Mouse (Mus musculus): ENCODE measurements around the gene Pbx1. TPM values are rescaled to one million over a fixed set of nuclear protein-coding genes. Genes with fewer than 3 reads are reported as not detected.

The Pbx1 gene
- polyA plus RNA-seq, 1 experiment from 2014 or later, result 43.7 TPM

DNA sequence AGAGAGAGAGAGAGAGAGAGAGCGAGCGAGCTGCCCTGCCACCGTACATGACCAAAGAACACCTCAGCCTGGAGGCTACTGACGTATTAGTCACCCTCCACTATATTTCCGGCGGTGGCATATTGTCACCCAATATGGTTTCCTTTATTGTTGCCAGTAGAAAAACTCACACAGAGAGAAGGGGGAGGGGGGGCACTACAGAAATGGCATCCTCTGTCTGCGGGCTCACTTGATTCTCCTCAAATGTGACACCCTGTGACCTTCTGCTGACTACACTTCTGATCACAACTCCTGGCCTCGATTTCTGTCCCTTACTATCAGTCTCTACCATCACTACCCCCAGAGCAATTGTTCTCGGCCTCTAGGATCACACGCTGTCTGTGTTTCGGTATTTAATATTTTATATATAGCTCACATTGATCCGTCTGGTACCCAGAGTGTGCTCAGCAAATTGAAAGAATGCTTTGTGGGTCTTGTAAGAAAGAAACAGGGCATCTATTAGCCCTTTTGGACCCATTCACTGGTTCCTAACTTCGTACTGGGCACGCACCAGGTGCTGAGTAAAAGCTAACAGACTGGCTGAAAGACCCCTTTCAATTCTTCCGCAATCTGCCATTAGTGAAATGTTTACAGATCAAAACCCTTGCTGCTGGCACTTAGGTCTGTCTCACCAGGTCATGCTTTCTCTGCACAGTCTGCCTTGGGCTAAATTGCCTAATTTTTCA is 148.1 kb downstream of the Pbx1 start:
- 75% methylated on average over 15 of the region's 15 CpGs for WGBS
- H3K27ac ChIP-seq (replicated peaks; ENCODE audit: low read depth, low read length), result no peak overlapping the region
- H3K4me3 ChIP-seq (ENCODE audit: low read depth, low read length), result no peak overlapping the region
- no peak for ATAC-seq (ENCODE audit: insufficient number of reproducible peaks, low FRiP score, low TSS enrichment, low read depth)
- H3K9ac ChIP-seq (ENCODE audit: low read length), result no peak overlapping the region
- no peaks in the 10 kb centered on the region for H3K36me3 ChIP-seq (ENCODE audit: control insufficient read depth, insufficient read depth, low read length)
- no peaks in the 10 kb centered on the region for H3K9me3 ChIP-seq (ENCODE audit: control insufficient read depth, low read length)
- DNase-seq (ENCODE audit: low spot score), result no peak
- H3K27me3 ChIP-seq (ENCODE audit: control insufficient read depth, insufficient read depth, low read length), result no peaks in the 10 kb centered on the region
- no peak overlapping the region for H3K4me2 ChIP-seq (ENCODE audit: low read depth, severe bottlenecking)
- H3K4me1 ChIP-seq (ENCODE audit: control insufficient read depth, insufficient read depth, low read length), result peaks cover 22% of the 10 kb centered on the region

DNA sequence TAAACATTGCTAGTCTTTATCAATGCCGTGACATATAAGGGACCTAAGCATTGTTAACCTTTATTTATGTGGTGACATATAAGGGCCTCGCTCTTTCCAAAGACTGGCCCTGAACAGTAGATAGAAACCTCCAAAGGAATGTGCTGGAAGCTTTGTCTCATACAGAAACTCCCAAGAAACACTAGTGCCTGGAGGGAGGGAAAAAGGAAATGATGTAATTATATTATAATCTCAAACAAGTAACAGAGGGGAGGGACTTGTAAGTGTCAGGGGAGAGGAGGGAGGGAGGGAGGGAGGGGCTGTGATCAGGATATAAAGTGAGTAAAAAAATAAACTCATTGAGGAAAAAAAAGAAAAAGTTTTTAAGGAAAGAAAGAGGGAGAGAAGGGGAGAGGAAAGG is 148.6 kb downstream of the Pbx1 start:
- H3K27me3 ChIP-seq (ENCODE audit: control insufficient read depth, insufficient read depth, low read length), result no peaks in the 10 kb centered on the region
- no peak overlapping the region for H3K9ac ChIP-seq (ENCODE audit: low read length)
- ATAC-seq (ENCODE audit: insufficient number of reproducible peaks, low FRiP score, low TSS enrichment, low read depth) (no peak), DNase-seq (ENCODE audit: low spot score) (no peak)
- peaks cover 19% of the 10 kb centered on the region for H3K4me1 ChIP-seq (ENCODE audit: control insufficient read depth, insufficient read depth, low read length)
- H3K4me2 ChIP-seq (ENCODE audit: low read depth, severe bottlenecking), result no peak overlapping the region
- no peaks in the 10 kb centered on the region for H3K9me3 ChIP-seq (ENCODE audit: control insufficient read depth, low read length)
- H3K27ac ChIP-seq (replicated peaks; ENCODE audit: low read depth, low read length), result no peak overlapping the region
- WGBS, result 76% methylated on average over 2 of the region's 2 CpGs
- no peak overlapping the region for H3K4me3 ChIP-seq (ENCODE audit: low read depth, low read length)
- H3K36me3 ChIP-seq (ENCODE audit: control insufficient read depth, insufficient read depth, low read length), result no peaks in the 10 kb centered on the region

DNA sequence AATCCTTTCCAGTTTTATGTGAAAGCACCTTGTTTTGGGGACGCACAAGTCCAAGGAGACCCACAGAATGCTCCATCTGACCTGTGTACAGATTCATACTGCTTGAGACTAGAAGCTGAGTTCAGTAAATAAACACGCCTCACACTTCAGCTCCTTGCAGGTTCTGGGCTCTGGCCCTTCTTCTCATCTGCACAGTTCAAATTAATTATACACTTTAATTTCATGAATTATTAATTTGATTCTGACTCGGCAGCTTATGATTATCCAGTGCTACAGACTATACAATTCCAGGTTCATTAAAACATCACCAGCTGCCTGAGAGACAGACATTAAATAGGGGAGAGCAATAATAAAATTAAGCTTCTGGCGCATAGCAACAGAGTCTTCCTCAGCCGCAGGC is 156.4 kb downstream of the Pbx1 start:
- no peaks in the 10 kb centered on the region for H3K36me3 ChIP-seq (ENCODE audit: control insufficient read depth, insufficient read depth, low read length)
- H3K9me3 ChIP-seq (ENCODE audit: control insufficient read depth, low read length), result no peaks in the 10 kb centered on the region
- no peak overlapping the region for H3K27ac ChIP-seq (replicated peaks; ENCODE audit: low read depth, low read length)
- 0 out of 2 replicates have a peak, but pooled peaks cover 6% of the 10 kb centered on the region for H3K4me1 ChIP-seq (ENCODE audit: control insufficient read depth, insufficient read depth, low read length)
- no peak overlapping the region for H3K4me3 ChIP-seq (ENCODE audit: low read depth, low read length)
- DNase-seq (ENCODE audit: low spot score), result no peak
- no peaks in the 10 kb centered on the region for H3K27me3 ChIP-seq (ENCODE audit: control insufficient read depth, insufficient read depth, low read length)
- no peak overlapping the region for H3K9ac ChIP-seq (ENCODE audit: low read length)
- H3K4me2 ChIP-seq (ENCODE audit: low read depth, severe bottlenecking), result no peak overlapping the region
- 70% methylated on average over 5 of the region's 5 CpGs for WGBS
- ATAC-seq (ENCODE audit: insufficient number of reproducible peaks, low FRiP score, low TSS enrichment, low read depth), result no peak

DNA sequence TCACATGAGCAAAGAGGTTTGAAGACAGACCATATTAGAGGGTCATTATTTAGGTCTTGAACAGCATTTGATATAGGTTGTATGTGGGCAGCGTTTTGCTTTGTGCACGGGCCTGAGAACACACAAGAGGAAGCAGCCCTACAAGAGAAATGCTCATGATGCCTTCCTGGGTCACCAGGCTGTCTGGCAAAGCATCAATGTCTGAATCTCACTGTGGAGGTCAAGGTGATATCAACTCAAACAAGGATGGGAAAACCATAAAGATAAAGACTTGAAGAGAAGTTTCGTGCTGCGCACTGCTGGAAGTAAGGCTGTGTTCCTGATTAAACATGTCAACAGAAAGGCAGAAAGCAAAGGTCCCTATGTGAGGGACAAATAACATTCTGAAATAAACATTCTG is 157.8 kb downstream of the Pbx1 start:
- Histone ChIP-seq H3K4me3 (ENCODE audit: low read depth, low read length) (no peak overlapping the region), H3K27me3 (ENCODE audit: control insufficient read depth, insufficient read depth, low read length) (no peaks in the 10 kb centered on the region), H3K9ac (ENCODE audit: low read length) (no peak overlapping the region), H3K4me1 (ENCODE audit: control insufficient read depth, insufficient read depth, low read length) (0 out of 2 replicates have a peak, but pooled peaks cover 6% of the 10 kb centered on the region), H3K4me2 (ENCODE audit: low read depth, severe bottlenecking) (no peak overlapping the region), H3K27ac (replicated peaks; ENCODE audit: low read depth, low read length) (no peak overlapping the region), H3K36me3 (ENCODE audit: control insufficient read depth, insufficient read depth, low read length) (no peaks in the 10 kb centered on the region), H3K9me3 (ENCODE audit: control insufficient read depth, low read length) (no peaks in the 10 kb centered on the region)
- DNase-seq (ENCODE audit: low spot score) (no peak), ATAC-seq (ENCODE audit: insufficient number of reproducible peaks, low FRiP score, low TSS enrichment, low read depth) (no peak)
- WGBS, result 94% methylated on average over 4 of the region's 4 CpGs

- Histone ChIP-seq H3K4me1 (ENCODE audit: control insufficient read depth, insufficient read depth, low read length) (0 out of 2 replicates have a peak, but pooled peaks cover 6% of the 10 kb centered on the region), H3K4me2 (ENCODE audit: low read depth, severe bottlenecking) (no peak overlapping the region), H3K9me3 (ENCODE audit: control insufficient read depth, low read length) (no peaks in the 10 kb centered on the region), H3K27ac (replicated peaks; ENCODE audit: low read depth, low read length) (no peak overlapping the region), H3K9ac (ENCODE audit: low read length) (no peak overlapping the region), H3K36me3 (ENCODE audit: control insufficient read depth, insufficient read depth, low read length) (no peaks in the 10 kb centered on the region), H3K27me3 (ENCODE audit: control insufficient read depth, insufficient read depth, low read length) (no peaks in the 10 kb centered on the region), H3K4me3 (ENCODE audit: low read depth, low read length) (no peak overlapping the region)
- DNase-seq (ENCODE audit: low spot score), result no peak
- ATAC-seq (ENCODE audit: insufficient number of reproducible peaks, low FRiP score, low TSS enrichment, low read depth), result no peak
- WGBS, result 89% methylated on average over 2 of the region's 2 CpGs
Measured at GRCm38 (mm10) chr1:168272091-168272490, 160.0 kb downstream of the Pbx1 start.

DNA sequence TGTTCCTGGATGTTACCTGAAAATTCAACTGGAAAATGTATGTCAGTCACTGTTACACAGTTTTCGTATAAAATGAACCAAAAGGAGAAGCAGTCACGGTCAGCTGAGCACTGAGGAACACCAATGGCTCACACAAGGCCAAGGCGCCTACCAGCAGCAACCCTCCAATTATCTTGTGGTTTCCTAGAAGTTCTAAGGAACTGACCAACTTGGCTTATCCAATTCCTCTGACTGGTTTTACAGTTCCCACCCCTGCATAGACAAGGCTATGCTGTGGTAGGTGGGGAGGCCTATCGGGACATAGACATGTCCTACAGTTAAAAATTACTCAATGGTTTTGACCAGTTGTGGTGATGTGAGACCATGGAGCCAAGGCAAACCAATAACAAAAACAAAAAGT is 160.9 kb downstream of the Pbx1 start:
- Histone ChIP-seq H3K9me3 (ENCODE audit: control insufficient read depth, low read length) (no peaks in the 10 kb centered on the region), H3K4me2 (ENCODE audit: low read depth, severe bottlenecking) (no peak overlapping the region), H3K9ac (ENCODE audit: low read length) (no peak overlapping the region), H3K27me3 (ENCODE audit: control insufficient read depth, insufficient read depth, low read length) (no peaks in the 10 kb centered on the region), H3K4me3 (ENCODE audit: low read depth, low read length) (no peak overlapping the region), H3K36me3 (ENCODE audit: control insufficient read depth, insufficient read depth, low read length) (no peaks in the 10 kb centered on the region), H3K4me1 (ENCODE audit: control insufficient read depth, insufficient read depth, low read length) (0 out of 2 replicates have a peak, but pooled peaks cover 4% of the 10 kb centered on the region), H3K27ac (replicated peaks; ENCODE audit: low read depth, low read length) (no peak overlapping the region)
- no peak for DNase-seq (ENCODE audit: low spot score)
- 92% methylated on average over 4 of the region's 4 CpGs for WGBS
- no peak for ATAC-seq (ENCODE audit: insufficient number of reproducible peaks, low FRiP score, low TSS enrichment, low read depth)

GRCm38 (mm10) chr1:168268751-168269623 is 163.1 kb downstream of the Pbx1 start:
- no peak overlapping the region for H3K4me3 ChIP-seq (ENCODE audit: low read depth, low read length)
- no peaks in the 10 kb centered on the region for H3K9me3 ChIP-seq (ENCODE audit: control insufficient read depth, low read length)
- no peaks in the 10 kb centered on the region for H3K27me3 ChIP-seq (ENCODE audit: control insufficient read depth, insufficient read depth, low read length)
- H3K9ac ChIP-seq (ENCODE audit: low read length), result no peak overlapping the region
- no peaks in the 10 kb centered on the region for H3K4me1 ChIP-seq (ENCODE audit: control insufficient read depth, insufficient read depth, low read length)
- DNase-seq (ENCODE audit: low spot score), result no peak
- H3K36me3 ChIP-seq (ENCODE audit: control insufficient read depth, insufficient read depth, low read length), result no peaks in the 10 kb centered on the region
- ATAC-seq (ENCODE audit: insufficient number of reproducible peaks, low FRiP score, low TSS enrichment, low read depth), result no peak; the same call in 1 of the 2 replicates
- 45% methylated on average over 12 of the region's 12 CpGs for WGBS
- H3K27ac ChIP-seq (replicated peaks; ENCODE audit: low read depth, low read length), result no peak overlapping the region
- no peak overlapping the region for H3K4me2 ChIP-seq (ENCODE audit: low read depth, severe bottlenecking)

- Histone ChIP-seq H3K27ac (replicated peaks; ENCODE audit: low read depth, low read length) (no peak overlapping the region), H3K4me2 (ENCODE audit: low read depth, severe bottlenecking) (no peak overlapping the region), H3K4me3 (ENCODE audit: low read depth, low read length) (no peak overlapping the region), H3K27me3 (ENCODE audit: control insufficient read depth, insufficient read depth, low read length) (no peaks in the 10 kb centered on the region), H3K9ac (ENCODE audit: low read length) (no peak overlapping the region), H3K36me3 (ENCODE audit: control insufficient read depth, insufficient read depth, low read length) (no peaks in the 10 kb centered on the region), H3K4me1 (ENCODE audit: control insufficient read depth, insufficient read depth, low read length) (no peaks in the 10 kb centered on the region), H3K9me3 (ENCODE audit: control insufficient read depth, low read length) (no peaks in the 10 kb centered on the region)
- DNase-seq (ENCODE audit: low spot score) (no peak), ATAC-seq (ENCODE audit: insufficient number of reproducible peaks, low FRiP score, low TSS enrichment, low read depth) (no peak)
- WGBS, result 87% methylated on average over 4 of the region's 4 CpGs
Measured at GRCm38 (mm10) chr1:168268224-168268623, 163.8 kb downstream of the Pbx1 start.
